Mouse (Mus musculus) cerebellum, adult 2 months (tissue): ENCODE data around the gene Fam89a. TPM values are rescaled to one million over a fixed set of nuclear protein-coding genes. Genes with fewer than 3 reads are reported as not detected.
A peak's percentile ranks its signal among the peaks of the same experiment; 100 is the strongest.

Source experiments
- DNase-seq, 2 experiments: peaks; one replicate each; pipeline ENCODE4 v3.0.0; 2021
- H3K27ac ChIP-seq: fragments of 200-500 bp; 2 replicates; pipeline ENCODE4 v1.5.1; 2012; ENCODE audit warnings: low read length, control low read depth, inconsistent platforms; ENCODE audit not compliant: insufficient read depth
- H3K27me3 ChIP-seq: fragments of 200-500 bp; 2 replicates; pipeline ENCODE4 v1.6.1; 2012; ENCODE audit warnings: inconsistent platforms, mild to moderate bottlenecking, low read length, moderate library complexity; ENCODE audit not compliant: control insufficient read depth, insufficient read depth
- H3K4me1 ChIP-seq: fragments of 200-500 bp; 2 replicates; pipeline ENCODE4 v1.6.1; 2011; ENCODE audit warnings: low read length; ENCODE audit not compliant: control insufficient read depth, insufficient read depth
- H3K4me3 ChIP-seq: fragments of 200-500 bp; replicated peaks from 2 replicates; pipeline ENCODE3; 2011; ENCODE audit warnings: mild to moderate bottlenecking, low read depth, low read length, control low read depth; ENCODE audit not compliant: insufficient read depth
- CTCF ChIP-seq: fragments of 200-500 bp; IDR thresholded peaks from 2 replicates; pipeline ENCODE4 v1.5.1; 2011; ENCODE audit warnings: low read depth, mild to moderate bottlenecking, control low read depth, low read length, moderate library complexity, borderline replicate concordance; ENCODE audit not compliant: insufficient read depth
- POLR2A ChIP-seq: fragments of 200-500 bp; IDR thresholded peaks from 2 replicates; pipeline ENCODE4 v1.6.1; 2011; ENCODE audit warnings: low read length, control low read depth, borderline replicate concordance; ENCODE audit not compliant: insufficient read depth
- WGBS: fragments of 180-500 bp; shearing (Covaris S2); methylation state at CpG from one replicate; pipeline ENCODE4 v1.1.7; 2018; 5-methylcytosine and 5-hydroxymethylcytosine counted together
- polyA plus RNA-seq: library from polyadenylated mRNA; depleted of rRNA; stranded (reverse); fragments of >200 nt; gene quantifications from 2 replicates; pipeline ENCODE4 v1.2.3, GENCODE M21; 2012; rRNA removed

Fam89a gene
- 1.2 and 1.3 TPM in 2 replicates for polyA plus RNA-seq

DNA sequence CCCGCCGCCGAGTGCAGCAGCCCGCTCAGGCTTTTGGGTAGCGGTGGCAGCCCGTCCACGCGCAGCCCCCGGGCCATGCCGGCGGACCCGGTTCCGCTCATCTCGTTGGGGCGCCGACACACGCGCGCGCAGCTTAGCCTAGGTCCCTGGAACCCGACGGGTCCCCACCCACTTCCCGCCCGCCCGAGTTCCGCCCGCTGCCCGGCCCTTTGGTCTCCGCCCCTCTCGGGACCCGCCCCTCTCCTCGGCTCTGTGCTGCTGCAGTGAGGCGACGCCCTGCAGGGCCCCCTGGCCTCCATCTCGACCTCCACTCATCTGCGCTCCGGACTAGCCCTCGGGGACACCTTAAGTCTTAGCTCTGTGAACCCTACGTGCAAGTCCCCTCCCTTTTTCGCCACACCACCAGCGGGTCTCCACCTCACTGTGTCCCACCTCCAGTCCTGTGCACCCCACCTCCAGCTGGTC lies at the start of gene Fam89a:
Gene Fam89a (minus strand): TSS at position 124 of the 465 bp plus-strand sequence.
- H3K27me3 ChIP-seq, result peaks cover 3% of the 10 kb centered on the region; the same call in 1 of the 2 replicates
- DNase-seq, result no peak
- no peaks in the 10 kb centered on the region for H3K4me1 ChIP-seq
- no peak for TF ChIP-seq CTCF
- TF ChIP-seq POLR2A, result no peak
- no peak within 1 kb of the TSS for H3K27ac ChIP-seq
- no peak within 1 kb of the TSS for H3K4me3 ChIP-seq
- under 1% methylated on average over 41 of the region's 41 CpGs for WGBS

DNA sequence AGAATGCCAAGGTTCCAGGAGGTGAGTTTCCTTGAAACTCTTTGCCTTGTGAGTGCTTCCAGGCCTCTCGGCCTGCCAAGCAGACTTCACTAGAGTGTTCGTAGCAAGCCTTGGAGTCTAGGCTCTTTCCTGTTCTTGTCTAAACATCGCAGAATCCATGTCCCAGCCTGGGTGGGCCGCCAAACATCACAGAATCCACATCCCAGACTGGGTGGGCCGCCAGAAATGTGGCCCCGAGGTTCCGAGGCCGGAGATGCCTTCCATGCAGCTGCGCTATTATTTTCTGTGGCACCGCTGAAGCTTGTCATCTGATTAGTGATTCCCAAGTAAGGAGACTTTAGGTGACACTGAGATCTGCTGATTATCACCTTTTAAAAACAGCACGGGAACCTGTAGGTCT lies 48.9 kb upstream of the Fam89a start:
- no peak for DNase-seq
- Histone ChIP-seq H3K27me3 (no peaks in the 10 kb centered on the region), H3K4me3 (no peak overlapping the region), H3K27ac (no peak overlapping the region), H3K4me1 (peaks cover 3% of the 10 kb centered on the region; the same call in 1 of the 2 replicates)
- 61% methylated on average over 11 of the region's 11 CpGs for WGBS
- TF ChIP-seq CTCF, result no peak
- no peak for TF ChIP-seq POLR2A

DNA sequence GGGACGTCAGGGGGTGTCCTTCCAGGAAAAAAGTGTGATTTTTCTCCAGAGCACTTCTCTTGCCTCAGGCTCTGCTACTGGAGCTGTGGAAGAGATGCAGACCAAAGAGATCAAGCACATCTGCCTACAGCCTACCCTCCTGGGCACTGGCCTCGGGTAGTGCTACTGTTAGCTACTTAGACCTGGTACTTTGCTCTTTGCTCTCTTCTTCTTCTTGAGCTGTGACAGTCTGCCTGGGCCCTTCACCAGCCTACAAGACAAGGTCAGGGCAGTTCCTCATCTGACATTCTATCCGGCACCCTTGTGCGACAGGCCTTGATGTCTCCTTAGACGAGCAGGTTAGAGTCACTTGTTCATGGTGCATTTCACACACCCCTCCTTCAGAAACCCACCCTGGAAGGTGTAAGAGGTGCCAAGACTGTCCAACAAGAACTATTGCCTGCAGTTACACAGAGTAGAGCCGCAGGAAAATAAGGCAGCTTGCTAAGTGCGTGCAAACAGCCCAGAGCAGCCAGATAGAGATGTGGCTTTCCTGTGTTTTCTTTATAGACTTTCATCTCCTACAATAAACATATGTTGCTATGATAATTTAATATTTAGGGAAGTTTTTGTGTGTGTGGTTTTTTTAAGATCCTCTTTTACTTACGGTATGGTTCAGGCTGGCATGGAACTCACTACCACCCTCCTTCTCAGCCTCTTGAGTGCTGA lies 44.3 kb upstream of the Fam89a start:
- 73% methylated on average over 8 of the region's 8 CpGs for WGBS
- no peak for DNase-seq
- Histone ChIP-seq H3K27ac (no peak overlapping the region), H3K27me3 (no peaks in the 10 kb centered on the region), H3K4me3 (peak overlapping the region; percentile 79), H3K4me1 (peaks cover 11% of the 10 kb centered on the region)
- TF ChIP-seq CTCF (no peak), POLR2A (no peak)

DNA sequence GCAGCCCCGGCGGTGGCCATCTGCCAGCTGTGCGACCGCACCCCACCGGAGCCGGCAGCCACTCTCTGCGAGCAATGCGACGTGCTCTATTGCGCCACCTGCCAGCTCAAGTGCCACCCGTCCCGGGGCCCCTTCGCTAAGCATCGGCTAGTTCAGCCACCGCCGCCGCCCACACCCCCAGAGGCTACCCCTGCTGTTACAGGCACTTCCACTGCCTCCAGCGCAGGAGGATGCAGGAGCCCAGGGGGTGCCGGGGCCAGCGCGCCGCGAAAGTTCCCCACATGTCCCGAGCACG lies 42.8 kb upstream of the Fam89a start:
- peak; percentile 87 to 94 for DNase-seq
- under 1% methylated on average over 25 of the region's 25 CpGs for WGBS
- peaks cover 11% of the 10 kb centered on the region for H3K4me1 ChIP-seq

DNA sequence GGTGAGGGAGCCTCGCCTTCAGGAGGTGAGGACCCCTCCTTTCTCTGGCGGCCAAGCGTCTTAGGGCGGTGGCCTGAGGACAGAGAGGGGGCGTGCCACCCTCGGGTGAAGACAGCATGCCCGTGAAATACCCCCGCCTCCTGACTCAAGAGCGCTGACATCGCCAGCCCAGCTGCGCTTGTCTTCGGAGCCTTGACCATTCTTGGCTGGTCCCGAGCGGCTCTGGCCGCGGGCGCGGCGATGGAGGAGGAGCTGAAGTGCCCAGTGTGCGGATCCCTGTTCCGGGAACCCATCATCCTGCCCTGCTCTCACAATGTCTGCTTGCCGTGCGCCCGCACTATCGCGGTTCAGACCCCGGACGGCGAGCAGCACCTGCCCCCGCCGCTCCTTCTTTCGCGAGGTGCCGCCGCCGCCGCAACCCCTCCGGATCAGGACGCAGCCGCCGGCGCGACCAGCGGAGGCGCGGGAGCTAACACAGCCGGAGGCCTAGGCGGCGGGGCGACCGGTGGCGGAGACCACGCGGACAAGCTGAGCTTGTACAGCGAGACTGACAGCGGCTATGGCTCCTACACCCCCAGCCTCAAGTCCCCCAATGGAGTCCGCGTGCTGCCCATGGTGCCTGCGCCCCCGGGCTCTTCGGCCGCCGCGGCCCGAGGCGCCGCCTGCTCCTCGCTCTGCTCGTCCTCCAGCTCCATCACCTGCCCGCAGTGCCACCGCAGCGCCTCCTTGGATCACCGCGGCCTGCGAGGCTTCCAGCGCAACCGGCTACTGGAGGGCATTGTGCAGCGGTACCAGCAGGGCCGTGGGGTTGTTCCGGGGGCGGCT lies 42.2 kb upstream of the Fam89a start:
- H3K27ac ChIP-seq, result peak overlapping the region; percentile 15
- no peak for TF ChIP-seq POLR2A
- TF ChIP-seq CTCF, result no peak
- under 1% methylated on average over 81 of the region's 81 CpGs for WGBS
- peak overlapping the region; percentile 79 for H3K4me3 ChIP-seq
- peak in 1 of 2 experiments; percentile 62 for DNase-seq
- no peaks in the 10 kb centered on the region for H3K27me3 ChIP-seq
- peaks cover 11% of the 10 kb centered on the region for H3K4me1 ChIP-seq

More for the DNA sequence above, 42.8 kb upstream of the Fam89a start:
- TF ChIP-seq POLR2A (peak; percentile 40; the same call in 1 of the 2 replicates), CTCF (peak; percentile 57)
- Histone ChIP-seq H3K27me3 (no peaks in the 10 kb centered on the region), H3K27ac (peak overlapping the region; percentile 15; the same call in 1 of the 2 replicates), H3K4me3 (peak overlapping the region; percentile 79)

DNA sequence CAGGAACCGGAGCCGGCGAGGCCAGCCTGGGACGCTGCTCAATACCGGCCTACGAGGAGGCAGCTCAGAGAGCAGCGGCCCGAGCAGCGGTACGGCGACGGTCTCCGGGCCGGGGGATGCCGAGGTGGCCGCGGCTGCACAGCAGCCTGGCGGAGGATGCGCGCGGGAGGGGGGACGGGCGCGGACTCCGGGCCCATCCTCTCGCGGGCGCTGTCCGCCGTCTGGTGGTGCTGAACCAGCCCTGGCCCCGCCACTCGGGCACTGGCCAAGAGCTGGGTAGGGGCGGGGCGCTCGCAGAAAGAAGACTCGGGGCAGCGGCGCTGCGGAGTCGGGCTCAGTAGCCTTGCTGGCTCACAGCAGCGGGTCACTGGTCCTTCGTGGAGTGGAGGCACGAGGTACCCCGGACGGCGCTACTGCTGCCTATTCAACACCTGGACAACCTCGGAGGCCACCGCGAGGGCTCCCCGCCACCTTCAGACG lies 41.6 kb upstream of the Fam89a start:
- H3K27ac ChIP-seq, result peak overlapping the region; percentile 15
- TF ChIP-seq POLR2A (0 out of 2 replicates have a peak, but pooled peaks have one; percentile 43), CTCF (no peak)
- WGBS, result under 1% methylated on average over 51 of the region's 51 CpGs
- peak overlapping the region; percentile 79 for H3K4me3 ChIP-seq
- no peaks in the 10 kb centered on the region for H3K27me3 ChIP-seq
- peak; percentile 83 to 85 for DNase-seq
- peaks cover 11% of the 10 kb centered on the region for H3K4me1 ChIP-seq

DNA sequence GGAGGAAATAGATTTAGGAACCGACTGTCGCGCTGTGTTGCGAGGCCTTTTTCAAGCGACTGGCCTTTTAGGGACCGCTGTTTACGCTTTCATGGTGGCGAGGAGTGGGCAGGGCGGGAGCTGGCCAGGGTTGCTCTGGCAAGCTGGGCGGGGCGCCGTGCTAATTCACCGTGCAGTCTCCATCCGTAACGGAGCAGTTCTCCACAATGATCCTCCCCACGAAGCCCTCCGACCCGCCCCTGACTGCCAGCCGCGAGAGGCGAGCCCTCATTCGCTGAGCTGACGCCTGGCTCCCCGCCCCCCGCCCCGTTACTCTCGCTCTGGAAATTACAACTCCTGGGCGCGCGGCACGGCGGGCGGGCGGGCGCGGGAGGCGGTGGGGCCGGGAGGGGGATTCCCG lies 41.1 kb upstream of the Fam89a start, which contains the start of gene Trim67:
Gene Trim67 (plus strand): TSS at position 385 of the 400 bp plus-strand sequence.
- H3K27ac ChIP-seq, result peak within 1 kb of the TSS; percentile 23
- DNase-seq, result peak; percentile 87 to 92
- TF ChIP-seq POLR2A (peak; percentile 31; the same call in 1 of the 2 replicates), CTCF (no peak)
- no peaks in the 10 kb centered on the region for H3K27me3 ChIP-seq
- peaks cover 11% of the 10 kb centered on the region for H3K4me1 ChIP-seq
- WGBS, result 1% methylated on average over 39 of the region's 39 CpGs
- peak within 1 kb of the TSS; percentile 79 for H3K4me3 ChIP-seq
